Comparison of ENCODE assay signal across 9 mouse cellular contexts in genomic region chr17:56109219-56110051, GRCm38 (mm10). TPM values are rescaled to one million over a fixed set of nuclear protein-coding genes. Genes with fewer than 3 reads are reported as not detected.
A peak's percentile ranks its signal among the peaks of the same experiment; 100 is the strongest.
DNase-seq lines count a peak whose midpoint lies in the region; ATAC-seq and TF ChIP-seq lines count a peak whose summit lies in the region.
"Had no signal": no experiment of that assay in that cellular context is flagged by ENCODE, and none has a peak within 500 bp of the region (broad histone marks: within the 10 kb centered on the region; RNA-seq: fewer than 3 reads in every experiment).

Plin4 (minus strand) TSS chr17:56109803.

- intact Hi-C loops in heart, postnatal 14 days (cut with DNase I), result no loop called here

- H3K4me3 ChIP-seq in kidney, postnatal 0 days (replicated peaks; ENCODE audit: low read depth, low read length), result no peak within 1 kb of the TSS
- H3K4me3 ChIP-seq in neural tube, embryonic 15.5 days (replicated peaks), result no peak within 1 kb of the TSS
- H3K4me3 ChIP-seq: limb, embryonic 13.5 days had no signal

- WGBS in kidney, postnatal 0 days, result 61% methylated on average over 10 of the region's 10 CpGs
- WGBS in neural tube, embryonic 15.5 days, result 56% methylated on average over 10 of the region's 10 CpGs

- H3K9me3 ChIP-seq in kidney, postnatal 0 days (replicated peaks; ENCODE audit: low read length), result no peaks in the 10 kb centered on the region
- no peaks in the 10 kb centered on the region for H3K9me3 ChIP-seq in neural tube, embryonic 15.5 days (replicated peaks)
- H3K9me3 ChIP-seq: limb, embryonic 13.5 days had no signal

- no peak within 1 kb of the TSS for H3K27ac ChIP-seq in kidney, postnatal 0 days
- no peak within 1 kb of the TSS for H3K27ac ChIP-seq in neural tube, embryonic 15.5 days (replicated peaks)
- H3K27ac ChIP-seq: limb, embryonic 13.5 days had no signal

- no peak for TF ChIP-seq CTCF in kidney, postnatal 0 days (IDR thresholded peaks at IDR 0.05; ENCODE audit: low read depth)

- H3K4me1 ChIP-seq in kidney, postnatal 0 days (replicated peaks; ENCODE audit: insufficient read depth, low read length), result no peaks in the 10 kb centered on the region
- H3K4me1 ChIP-seq in neural tube, embryonic 15.5 days, result no peaks in the 10 kb centered on the region
- H3K4me1 ChIP-seq: limb, embryonic 13.5 days had no signal

- H3K9ac ChIP-seq in kidney, postnatal 0 days (ENCODE audit: low read depth, low read length), result no peak within 1 kb of the TSS
- no peak within 1 kb of the TSS for H3K9ac ChIP-seq in neural tube, embryonic 15.5 days (replicated peaks)
- H3K9ac ChIP-seq: limb, embryonic 13.5 days had no signal

- H3K4me2 ChIP-seq in kidney, postnatal 0 days (ENCODE audit: low read length), result no peak within 1 kb of the TSS
- H3K4me2 ChIP-seq in neural tube, embryonic 15.5 days, result no peak within 1 kb of the TSS
- H3K4me2 ChIP-seq: limb, embryonic 13.5 days had no signal

- H3K36me3 ChIP-seq in kidney, postnatal 0 days (ENCODE audit: insufficient read depth, low read length), result no peaks in the 10 kb centered on the region
- H3K36me3 ChIP-seq in neural tube, embryonic 15.5 days, result no peaks in the 10 kb centered on the region

- H3K27me3 ChIP-seq in kidney, postnatal 0 days (ENCODE audit: insufficient read depth, low read length), result no peaks in the 10 kb centered on the region
- no peaks in the 10 kb centered on the region for H3K27me3 ChIP-seq in neural tube, embryonic 15.5 days (replicated peaks)
- H3K27me3 ChIP-seq: limb, embryonic 13.5 days had no signal

- ATAC-seq in kidney, postnatal 0 days (replicated peaks; ENCODE audit: low FRiP score, low read depth), result peak; percentile 30
- no peak for ATAC-seq in neural tube, embryonic 15.5 days (ENCODE audit: low FRiP score)

- no peak for DNase-seq in kidney, postnatal 0 days (ENCODE audit: low spot score)
- no peak for DNase-seq in kidney, adult 18-20 months
- DNase-seq in Muller cell, postnatal 12 days (ENCODE audit: inconsistent ontology term), result peak; percentile 54
- DNase-seq in fibroblast of lung, adult 2 months (ENCODE audit: low read depth), result peak; percentile 59
- peak; percentile 70 to 74 for DNase-seq in heart, postnatal 14 days
- no peak for DNase-seq in thymus, postnatal 0 days (ENCODE audit: low spot score)
- no peak for DNase-seq in right cerebral cortex, adult 18-20 months

RNA-seq across cellular contexts. Expression of gene Plin4, which starts in this region (rescaled TPM):
- polyA plus RNA-seq in kidney, postnatal 0 days (2015; fragmentation: Nextera tagmentation; extraction: Ambion mirVana), result 0.08 and 0.09 TPM in 2 replicates
- 100 to 1,000 TPM; 125 to 147 TPM for total RNA-seq in heart, postnatal 14 days (2021)
- 0.08 and 0.09 TPM in 2 replicates for polyA plus RNA-seq in thymus, postnatal 0 days (2015; fragmentation: Nextera tagmentation; extraction: Ambion mirVana)
- 0.09 and 0.10 TPM in 2 replicates for polyA plus RNA-seq in neural tube, embryonic 15.5 days (2015; fragmentation: Nextera tagmentation; extraction: Ambion mirVana)

Comparison
In these comparisons a context has a peak if more than half of its experiments do, and no peak if none do; other contexts are left out.
1. Peak in ATAC-seq in kidney, postnatal 0 days; RNA of the gene not detected or under 1 TPM.
2. DNase-seq: peak in Muller cell, postnatal 12 days (single experiment), fibroblast of lung, adult 2 months (single experiment) and heart, postnatal 14 days (2 of 2); none in kidney, postnatal 0 days (single experiment), kidney, adult 18-20 months (single experiment), thymus, postnatal 0 days (single experiment) and right cerebral cortex, adult 18-20 months (single experiment).